Mouse (Mus musculus): ENCODE results near the gene Fads3.

The Fads3 gene

DNA sequence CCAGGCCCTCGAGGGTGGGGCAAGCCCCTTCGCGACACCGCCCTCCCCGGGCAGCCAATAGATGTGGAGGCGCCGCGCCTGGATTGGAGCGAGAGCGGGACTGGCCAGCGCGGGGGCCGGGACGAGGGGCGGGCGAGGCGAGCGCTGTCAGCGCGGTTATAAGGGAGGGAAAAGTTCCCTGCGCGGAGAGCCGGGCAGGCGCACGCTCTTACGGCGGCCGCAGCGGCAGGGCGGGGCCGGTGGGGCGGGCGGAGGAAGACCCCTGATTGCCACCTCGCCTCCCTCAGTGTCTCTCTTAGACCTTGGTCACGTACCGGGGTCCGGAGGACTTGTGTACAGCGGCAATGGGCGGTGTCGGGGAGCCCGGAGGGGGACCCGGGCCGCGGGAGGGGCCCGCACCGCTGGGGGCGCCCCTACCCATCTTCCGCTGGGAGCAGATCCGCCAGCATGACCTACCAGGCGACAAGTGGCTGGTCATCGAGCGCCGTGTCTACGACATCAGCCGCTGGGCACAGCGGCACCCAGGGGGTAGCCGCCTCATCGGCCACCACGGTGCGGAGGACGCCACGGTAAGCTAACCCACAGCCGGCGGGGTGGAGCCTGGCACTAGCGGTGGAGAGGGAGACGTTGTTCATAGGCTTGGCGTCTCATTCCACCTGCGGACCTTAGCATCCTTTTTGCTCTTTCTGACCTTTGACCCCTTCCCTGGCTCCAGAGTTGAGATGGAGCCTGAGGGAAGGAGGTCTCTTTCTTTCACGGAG lies at the start of gene Fads3:
TSS of gene Fads3 (plus strand) at position 182 of the 761 bp plus-strand sequence.
- peak; percentile 48 for DNase-seq (ENCODE audit: low spot score)

DNA sequence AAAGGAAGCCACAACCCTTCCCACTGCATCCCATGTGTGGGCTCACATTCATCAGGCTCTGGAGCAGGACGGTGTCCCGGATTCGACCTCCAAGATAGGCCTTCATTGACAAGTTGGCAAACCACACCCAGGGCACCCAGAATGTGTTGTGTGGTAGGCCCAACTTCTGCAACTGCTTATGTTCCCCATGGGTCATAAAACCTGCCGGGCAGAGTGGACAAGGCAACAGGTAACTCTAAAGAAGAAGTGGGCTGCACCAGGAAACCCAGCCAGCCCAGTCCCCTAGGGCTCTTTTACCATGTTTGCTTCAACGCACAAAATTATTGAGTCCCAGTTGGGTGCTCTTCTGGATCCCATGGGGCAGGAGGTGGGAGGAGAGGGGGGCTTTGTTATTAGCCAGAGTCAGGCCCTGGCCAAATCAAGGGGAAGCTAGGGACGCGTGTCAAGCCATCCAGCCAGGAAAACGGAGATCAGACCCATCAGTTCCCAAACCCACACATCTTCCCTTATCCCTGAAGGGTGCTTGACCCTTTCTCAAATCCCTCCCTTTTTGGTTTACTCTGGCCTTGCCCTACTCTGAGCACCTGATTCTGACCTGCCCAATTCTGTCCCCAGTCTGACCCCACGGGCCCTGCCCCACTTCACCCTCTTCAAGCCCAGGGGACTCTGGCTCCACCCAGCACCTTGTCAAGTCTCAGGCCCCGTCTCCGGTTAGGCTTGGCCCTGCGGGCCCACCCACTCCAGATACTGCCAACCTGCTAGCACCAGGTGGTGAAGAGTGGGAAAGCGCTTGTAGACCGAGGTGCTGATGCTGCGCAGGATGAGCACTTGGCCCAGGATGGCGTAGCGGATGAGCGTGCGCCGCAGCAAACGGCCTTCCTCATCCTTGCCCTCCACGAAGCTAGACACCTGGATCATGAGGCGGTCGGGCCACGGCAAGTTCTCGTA lies 49.1 kb upstream of the Fads3 start:
- no peak for DNase-seq (ENCODE audit: low spot score)

DNA sequence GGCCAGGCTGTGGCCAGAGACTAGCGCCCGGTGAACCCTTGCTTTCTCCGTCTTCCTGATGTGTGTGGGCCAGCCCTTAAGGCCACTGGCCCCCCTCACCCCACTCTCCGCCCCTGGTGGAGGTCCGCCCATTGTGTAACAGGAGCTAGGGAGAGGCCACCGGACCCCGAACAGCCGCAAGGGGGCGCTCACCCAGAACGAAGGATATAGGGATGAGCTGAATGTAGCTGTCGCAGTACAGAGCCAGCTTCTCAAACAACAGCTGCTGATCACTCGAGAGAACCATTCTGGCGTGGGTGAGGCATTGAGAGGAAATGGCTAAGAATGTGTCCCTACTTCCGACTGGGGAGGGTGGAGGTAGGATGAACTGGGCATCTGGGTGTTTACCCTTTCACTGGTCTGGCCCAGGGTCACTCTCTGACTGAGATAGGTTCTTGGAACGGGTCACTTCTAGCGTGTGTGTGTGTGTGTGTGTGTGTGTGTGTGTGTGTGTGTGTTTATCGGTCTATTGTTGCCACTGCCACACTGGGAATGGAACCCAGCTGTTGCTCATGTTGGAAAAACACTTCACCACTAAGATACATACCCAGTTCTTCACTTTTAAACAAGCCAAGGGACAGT lies 48.2 kb upstream of the Fads3 start:
- DNase-seq (ENCODE audit: low spot score) = peak; percentile 81

DNA sequence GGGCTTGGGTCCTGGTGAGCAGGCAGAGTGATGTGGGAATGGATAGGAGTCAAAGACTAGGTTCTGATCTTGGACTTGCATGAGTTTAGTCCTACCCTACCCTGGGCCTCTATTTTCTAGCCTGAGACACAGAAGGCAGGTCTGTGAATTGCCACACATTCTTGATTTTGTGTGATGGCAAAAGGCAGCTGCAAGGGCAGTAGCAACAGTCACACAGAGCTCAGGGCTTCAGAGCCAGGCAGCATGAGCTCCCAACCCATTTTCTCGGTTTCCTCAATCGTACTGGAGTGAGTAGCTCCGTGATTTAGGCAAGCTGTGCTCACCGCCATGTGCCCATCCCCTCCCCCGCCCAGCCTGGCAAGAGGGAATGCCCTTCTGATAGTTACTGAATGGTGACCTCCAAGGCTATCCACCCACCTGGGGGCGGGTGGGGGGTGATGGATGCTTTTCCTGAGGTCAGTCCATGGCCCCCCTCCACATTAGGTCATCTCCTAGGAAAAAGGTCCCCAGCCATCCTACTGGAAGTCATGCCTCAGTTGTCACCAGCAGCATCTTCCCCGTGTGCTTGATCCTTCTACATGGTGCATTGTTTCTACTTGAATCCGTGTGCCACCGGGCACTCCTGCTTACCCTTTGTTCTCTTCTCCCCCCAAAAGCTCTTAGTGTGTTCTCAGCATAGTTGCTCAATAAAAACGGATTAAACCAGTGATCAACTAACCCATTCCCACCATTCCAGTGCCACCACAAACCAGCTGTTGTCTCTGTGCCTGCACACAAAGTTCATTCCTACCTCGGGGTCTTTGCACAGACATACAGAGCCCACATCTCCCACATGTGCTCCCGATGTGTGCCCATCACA lies 43.9 kb upstream of the Fads3 start:
- DNase-seq (ENCODE audit: low spot score) = no peak

DNA sequence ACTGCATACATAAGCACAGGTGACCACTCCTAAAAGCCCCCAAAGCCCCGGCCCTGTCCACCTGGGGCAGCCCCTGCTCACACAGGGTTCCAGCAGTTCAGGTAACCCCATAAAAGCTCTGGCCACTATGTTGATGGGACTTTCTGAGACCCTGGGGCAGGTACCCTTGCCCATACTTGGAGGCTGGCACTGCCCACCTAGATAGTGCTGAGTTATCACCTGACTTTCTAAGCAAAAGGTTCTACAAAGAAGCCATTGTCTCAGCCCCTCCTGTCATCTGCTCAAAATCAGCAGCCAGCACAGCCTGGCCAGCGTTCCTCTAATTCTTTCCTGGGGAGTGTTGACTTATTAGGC lies 43.3 kb upstream of the Fads3 start:
- no peak for DNase-seq (ENCODE audit: low spot score)

DNA sequence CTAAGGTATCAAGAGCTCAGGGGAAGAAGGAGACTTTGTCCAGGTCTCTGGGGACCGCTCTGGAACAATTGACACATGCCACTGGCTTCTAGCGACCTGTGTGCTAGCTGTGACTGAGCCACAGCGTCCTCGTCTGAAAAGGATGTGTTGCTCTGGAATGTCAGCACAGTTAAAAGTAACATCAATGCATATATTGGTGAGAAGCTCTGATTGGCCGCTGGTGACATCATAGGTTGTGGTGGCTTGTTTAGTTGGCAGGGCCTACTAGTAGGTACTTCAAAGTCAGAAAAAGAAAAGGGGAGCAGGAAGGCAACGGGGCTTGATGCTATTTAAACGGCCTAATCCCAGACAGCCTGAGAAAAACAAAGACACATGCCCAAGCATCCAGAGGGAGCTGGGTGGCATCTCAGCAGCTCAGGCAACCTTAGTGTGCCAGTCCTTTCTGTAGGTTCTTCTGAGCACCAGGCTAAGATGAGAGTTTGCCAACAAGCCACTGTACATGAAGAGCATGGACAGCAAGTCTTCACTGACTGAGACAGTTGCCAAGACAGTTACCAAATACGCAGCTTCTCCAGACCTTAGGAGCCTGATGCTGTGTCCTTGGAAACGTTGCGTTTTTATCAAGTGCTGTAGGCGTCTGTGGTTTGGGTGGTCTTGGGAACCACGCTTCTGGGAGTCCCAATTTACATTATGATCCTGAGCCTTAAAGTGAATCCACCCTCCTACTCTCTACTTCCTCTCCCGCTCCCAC lies 42.5 kb upstream of the Fads3 start:
- no peak for DNase-seq (ENCODE audit: low spot score)

DNA sequence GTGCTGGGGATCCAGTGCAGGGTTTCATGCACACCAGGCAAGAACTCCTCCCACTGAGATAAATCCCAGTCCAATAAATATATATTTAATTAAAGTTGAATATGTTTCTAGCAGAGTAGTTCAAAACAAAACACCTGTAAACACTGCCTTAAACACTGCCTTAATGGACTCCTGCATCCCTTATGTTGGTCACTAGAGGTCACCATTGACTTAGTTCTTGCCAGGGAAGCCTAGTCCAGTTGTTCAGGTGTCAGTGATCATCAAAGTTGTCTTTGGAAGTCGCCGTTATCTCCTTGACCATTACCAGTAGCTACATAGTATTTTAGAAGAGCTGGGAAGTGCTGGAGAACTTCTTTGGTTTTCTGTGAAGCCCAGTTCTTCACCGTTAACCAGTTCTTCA lies 41.0 kb upstream of the Fads3 start:
- no peak for DNase-seq (ENCODE audit: low spot score)

DNA sequence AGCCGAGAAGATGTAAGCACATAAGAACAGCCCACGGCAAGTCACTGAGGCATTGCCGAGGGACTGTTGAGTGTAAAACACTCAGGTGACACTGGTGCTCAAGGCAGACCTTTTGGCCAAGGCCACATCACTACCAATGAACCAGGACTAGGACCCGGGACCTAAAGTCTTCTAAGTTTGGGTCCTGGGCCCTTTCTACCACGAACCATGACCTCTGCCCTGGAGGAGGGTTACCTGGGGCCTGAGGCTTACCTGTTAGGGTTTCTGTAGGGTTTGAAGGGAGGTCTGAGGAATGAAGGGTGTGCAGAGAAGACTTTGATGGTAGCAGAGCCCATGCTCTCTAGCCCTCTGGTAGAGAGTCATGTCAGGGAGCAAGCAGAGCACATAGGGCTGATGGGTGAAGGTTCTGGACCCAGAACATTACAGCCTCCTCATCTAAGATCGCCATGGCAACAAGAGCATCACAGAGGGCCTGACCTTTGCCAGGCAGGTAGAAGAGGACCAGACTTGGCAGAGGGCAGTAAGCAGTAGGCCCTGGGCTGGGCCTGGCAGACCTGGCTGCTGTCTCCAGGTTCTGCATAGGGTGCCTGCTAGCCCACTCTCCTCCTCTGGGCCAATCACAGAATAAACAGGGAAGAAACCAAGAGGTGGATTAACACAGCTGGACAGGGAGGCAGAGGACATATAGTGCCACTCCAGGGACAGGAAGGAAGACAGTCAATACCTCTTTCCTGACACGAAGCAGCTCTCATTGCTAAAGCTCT lies 40.0 kb upstream of the Fads3 start, which contains the start of the genes Best1 and Rab3il1:
TSS of gene Best1 (minus strand) at position 428 of the 764 bp plus-strand sequence.
TSS of gene Rab3il1 (plus strand) at position 464 of the 764 bp plus-strand sequence.
- DNase-seq (ENCODE audit: low spot score) = no peak

DNA sequence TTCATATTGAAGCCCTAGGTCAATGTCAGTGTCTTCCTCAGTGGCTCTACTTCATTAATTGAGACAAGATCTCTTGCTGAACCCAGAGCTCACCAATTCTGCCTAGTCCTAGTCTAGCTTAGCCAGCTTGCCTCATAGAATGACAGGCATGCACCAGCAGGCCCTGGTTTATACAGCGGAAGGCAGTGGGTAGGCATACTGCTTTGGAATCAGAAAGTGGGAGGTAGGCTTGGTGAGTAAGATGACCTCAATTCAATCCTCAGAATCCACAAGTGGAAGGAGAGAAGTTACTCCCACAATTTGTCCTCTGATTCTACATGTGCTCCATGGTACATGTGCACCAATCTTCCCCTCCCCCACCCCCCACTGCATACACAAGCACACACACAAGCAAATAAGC lies 37.7 kb upstream of the Fads3 start:
- DNase-seq (ENCODE audit: low spot score) = no peak

DNA sequence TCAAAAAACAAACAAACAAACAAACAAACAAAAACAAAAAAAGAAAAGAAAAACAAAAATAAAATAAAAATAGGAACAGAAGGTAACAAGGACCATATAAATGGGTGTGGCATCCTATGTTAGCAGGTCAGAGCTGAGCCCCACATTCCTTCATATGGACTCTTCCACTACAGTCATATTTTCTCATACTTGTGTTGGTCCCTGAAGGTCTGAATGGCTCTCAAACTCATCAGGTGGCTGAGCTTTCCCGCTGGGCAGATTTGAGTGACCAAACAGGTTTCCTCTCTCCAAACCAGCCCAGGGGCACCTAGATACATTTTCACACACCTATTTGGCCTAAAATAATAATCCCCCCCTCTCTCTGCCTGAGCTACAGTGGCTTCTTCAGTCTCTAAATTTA lies 30.0 kb upstream of the Fads3 start:
- DNase-seq (ENCODE audit: low spot score) = no peak

DNA sequence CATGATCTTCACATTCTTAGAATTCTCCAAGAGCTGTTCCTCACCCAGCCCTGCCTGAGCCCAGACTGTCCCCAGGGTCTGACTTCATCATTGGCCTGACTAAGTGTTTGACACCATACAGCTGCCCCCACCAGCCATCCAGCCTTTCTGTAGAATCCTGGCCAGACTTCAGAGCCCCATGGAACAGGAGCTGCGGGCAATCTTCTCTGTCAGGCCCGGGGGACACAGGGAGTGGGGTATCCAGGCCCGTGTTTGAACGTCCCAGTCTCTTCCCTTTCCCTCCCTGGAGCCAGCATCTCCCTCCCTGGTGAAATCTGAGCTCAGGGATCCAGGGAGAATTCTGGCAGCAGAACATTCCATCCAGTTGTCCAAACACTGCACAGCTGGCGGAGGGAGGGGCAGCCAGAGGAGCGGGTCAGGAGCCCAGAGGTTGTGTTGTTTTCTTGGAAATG lies 28.5 kb upstream of the Fads3 start:
- DNase-seq (ENCODE audit: low spot score) = no peak

DNA sequence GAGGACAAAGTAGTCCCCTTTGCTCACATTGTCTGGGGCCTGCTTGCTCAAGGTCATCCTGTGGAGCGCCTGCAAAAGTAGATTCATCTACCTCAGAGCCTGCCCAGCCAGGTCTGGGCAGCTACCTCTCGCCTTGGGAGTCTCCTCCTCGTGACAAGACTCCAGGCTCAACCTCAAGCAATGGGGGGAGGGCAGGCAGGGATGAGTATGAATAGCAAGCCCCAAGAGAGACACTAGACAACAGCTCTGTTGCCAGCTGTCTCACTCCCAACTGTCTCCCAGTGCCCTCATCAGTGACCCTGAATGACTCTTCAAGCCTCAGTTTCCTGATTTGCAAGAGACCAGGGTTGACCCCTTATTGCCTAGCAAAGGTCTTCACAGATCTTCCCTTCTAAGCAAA lies 28.0 kb upstream of the Fads3 start:
- DNase-seq (ENCODE audit: low spot score) = no peak

DNA sequence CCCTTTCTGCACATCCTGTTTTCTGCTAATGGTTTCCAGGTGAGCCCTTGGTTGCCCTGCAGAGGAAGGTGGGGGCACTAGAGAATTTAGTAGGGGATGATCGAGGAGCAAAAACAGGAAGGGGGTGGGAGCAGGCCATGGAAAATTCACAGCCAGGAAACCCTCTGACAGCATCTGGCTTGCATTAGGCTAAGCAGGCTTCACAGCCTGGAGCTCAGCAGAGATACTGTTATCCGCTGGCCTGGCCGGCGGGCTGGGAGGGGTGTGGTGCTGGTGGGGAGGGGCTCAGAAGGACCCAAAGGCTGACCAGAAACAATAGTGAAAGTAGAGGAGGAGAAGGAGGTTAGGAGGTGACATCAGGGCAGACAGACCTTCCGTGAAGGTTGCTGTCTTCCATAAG lies 27.5 kb upstream of the Fads3 start:
- no peak for DNase-seq (ENCODE audit: low spot score)

DNA sequence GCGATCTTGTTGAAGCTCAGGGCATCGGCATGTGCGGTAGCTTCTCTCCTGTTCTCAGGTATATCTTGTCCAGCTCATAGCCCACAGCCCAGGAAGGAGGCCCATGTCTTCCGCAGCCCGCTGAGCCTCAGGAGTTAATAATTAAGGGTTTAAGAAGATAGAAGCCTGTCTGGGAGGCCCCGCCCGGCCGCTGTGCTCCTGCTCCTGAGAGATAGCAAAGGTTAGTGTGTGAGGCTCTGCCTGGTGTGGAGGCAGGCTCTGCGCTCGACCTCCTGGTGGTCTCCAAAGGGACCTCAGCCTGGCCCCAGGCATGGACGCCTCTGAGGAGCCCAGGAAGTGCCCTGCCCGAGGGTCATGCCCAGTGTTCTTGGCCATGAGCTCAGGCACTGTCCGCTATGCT lies 26.5 kb upstream of the Fads3 start:
- DNase-seq (ENCODE audit: low spot score) = no peak

DNA sequence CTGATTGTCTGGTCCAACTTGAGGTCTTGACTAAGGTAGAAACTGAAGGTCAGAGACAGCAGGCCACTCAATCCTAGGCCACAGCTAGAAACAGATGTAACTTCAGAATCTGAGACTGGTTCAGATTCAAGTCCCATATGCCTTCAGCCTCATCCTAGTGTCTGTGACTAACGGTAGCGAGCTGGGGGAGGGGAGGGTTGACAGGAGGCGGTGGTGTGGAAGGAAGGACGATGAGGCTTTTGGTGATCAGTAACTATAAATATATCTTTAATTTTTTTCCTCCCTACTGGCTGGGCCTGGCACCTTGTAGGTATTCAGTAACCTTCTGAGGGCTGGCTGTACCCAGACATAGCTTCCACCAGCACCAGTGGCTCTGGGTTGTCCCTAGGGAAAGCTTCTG lies 25.9 kb upstream of the Fads3 start:
- no peak for DNase-seq (ENCODE audit: low spot score)

DNA sequence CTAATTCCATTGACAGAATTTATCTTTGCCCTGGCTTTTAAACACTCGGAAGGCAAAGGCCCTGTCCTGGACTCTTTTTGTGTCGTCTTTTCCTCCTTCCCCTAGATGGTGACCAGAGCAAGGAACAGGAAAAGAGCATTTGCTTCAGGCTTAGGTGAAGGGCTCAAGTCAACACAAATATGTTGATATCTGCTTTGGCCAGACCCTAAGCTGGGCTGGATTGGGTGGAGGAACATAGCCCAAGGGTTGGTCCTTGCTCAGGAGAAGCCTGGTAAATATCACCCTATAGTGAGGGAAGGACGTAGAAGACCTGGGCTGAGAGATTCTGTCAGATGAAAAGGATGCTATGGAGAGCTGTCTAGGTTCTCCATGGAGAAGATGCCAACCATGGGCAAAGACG lies 25.2 kb upstream of the Fads3 start:
- DNase-seq (ENCODE audit: low spot score) = no peak

DNA sequence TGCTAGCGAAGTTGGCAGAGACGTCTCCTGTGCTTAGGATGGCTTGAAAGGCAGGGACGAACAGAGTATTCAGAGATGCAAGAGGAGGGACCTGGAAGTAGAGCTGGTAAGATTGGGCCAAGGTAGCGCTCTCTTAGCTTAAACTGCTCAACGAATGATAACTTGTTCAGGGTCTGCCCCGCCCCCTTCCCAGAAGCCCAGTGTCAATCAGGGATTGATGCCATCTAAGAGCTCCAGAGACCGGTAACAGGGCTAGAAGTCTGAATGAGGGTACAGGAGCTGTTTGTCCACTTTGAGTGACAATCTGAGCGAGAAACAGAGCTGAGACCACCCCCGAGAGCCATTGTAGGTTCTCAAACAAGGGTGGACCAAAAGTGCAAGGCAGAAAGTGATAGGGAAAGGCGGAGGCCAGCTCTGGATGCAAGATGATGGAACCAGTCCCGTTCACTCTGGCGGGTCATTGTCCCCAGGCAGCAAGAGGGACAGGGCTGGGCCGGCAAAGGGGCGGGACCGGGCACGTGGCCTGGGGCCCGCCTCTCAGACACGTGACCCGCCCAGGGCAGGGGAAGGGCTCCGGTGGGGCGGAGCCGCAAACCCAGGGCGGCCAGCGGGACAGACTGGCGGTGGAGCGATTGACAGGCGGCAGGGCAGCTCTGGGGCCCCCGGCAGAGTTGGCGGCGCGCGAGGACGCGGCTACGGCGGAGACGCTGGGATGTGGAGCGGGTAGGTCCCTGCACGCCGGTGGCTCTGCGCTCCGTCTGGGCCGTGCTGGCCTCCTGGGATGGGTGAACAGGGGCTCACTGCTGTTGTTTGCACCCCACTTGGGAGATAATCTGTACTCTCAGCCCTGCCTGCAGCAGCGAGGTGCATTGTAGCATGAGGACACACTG lies 23.5 kb upstream of the Fads3 start:
- peak; percentile 47 for DNase-seq (ENCODE audit: low spot score)

DNA sequence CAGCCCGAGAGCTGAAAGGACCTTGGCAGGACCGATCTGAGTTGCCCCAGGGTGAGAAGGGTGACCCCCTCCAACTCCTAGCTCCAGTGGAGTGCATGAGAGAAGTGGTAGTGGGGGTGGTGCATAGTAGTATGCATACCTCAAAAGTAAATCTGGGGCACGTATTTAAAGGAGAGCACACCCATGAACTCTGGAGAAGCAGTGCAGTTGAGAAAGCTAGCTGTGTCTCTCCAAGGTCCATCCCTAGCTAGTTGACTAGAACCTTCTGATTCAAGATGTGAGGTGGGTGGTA lies 22.9 kb upstream of the Fads3 start:
- no peak for DNase-seq (ENCODE audit: low spot score)

DNA sequence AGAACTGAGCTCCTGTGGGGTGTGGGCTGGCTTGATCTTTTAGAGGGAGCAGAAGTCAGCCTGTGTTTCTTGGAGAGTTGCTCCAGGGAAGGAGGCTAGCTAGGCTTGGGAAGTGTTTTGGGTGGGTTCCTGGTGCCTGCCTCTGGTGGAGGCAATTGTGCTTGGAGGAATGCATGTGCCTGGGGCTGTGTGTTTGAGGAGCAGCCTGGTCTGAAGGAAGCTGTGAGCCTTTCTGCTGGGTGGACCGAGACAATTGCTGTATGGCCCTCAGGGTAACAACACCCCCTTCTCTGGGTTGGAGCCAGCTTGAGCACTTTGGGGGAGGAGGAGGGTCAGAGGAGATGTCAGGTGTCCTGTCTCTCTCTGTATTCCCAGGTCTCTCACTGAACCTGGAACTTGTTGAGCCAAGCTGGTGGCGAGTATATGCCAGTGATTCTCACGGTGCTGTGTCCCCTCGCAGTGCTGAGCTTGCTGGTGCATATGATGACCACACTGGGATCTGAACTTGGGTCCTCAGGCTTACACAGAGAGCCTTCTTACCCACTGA lies 22.1 kb upstream of the Fads3 start:
- no peak for DNase-seq (ENCODE audit: low spot score)
